Mouse (Mus musculus): ENCODE data around the gene Zbtb8os.

- TF ChIP-seq POLR2A (IDR thresholded peaks at IDR 0.05; ENCODE audit: insufficient read depth, low read length) (no peak), CTCF (IDR thresholded peaks at IDR 0.05; ENCODE audit: low read depth, low read length) (no peak)
Measured at GRCm38 (mm10) chr4:129293702-129294101, 41.8 kb upstream of the Zbtb8os start.
